Mouse (Mus musculus): ENCODE results near the gene Rem2. TPM values are rescaled to one million over a fixed set of nuclear protein-coding genes. Genes with fewer than 3 reads are reported as not detected.

The Rem2 gene
- total RNA-seq (2012; rRNA removed) (28.6 and 38.8 TPM in 2 replicates), polyA plus RNA-seq (2012; ENCODE audit: insufficient read depth in 1 of 2, insufficient read length in 2 of 2, low read depth in 1 of 2, low replicate concordance in 2 of 2, missing spikeins in 1 of 2) (1 to 10 TPM in 1 of 2 experiments, not detected in 1; 4.8 TPM)

- DNase-seq (ENCODE audit: low read depth, low spot score) = no peak
- Histone ChIP-seq H3K9me3 (replicated peaks; ENCODE audit: insufficient read depth, low read length) (no peaks in the 10 kb centered on the region), H3K4me1 (ENCODE audit: control insufficient read depth in 1 of 2, insufficient read depth in 2 of 2, low read length in 2 of 2) (peaks cover 19 to 29% of the 10 kb centered on the region in 2 experiments), H3K36me3 (ENCODE audit: control insufficient read depth in 1 of 2, insufficient read depth in 2 of 2, low read length in 2 of 2) (peaks cover 0 to 22% of the 10 kb centered on the region in 2 experiments; a peak in 2 of 4 replicates), H3K4me3 (ENCODE audit: control insufficient read depth in 1 of 2, insufficient read depth in 1 of 2, low read depth in 2 of 2, low read length in 2 of 2) (no peak within 1 kb of the TSS), H3K27me3 (ENCODE audit: control insufficient read depth in 1 of 2, insufficient read depth in 2 of 2, low read length in 2 of 2) (no peaks in the 10 kb centered on the region), H3K9ac (ENCODE audit: control insufficient read depth, low read depth, low read length, poor library complexity, severe bottlenecking) (peak within 1 kb of the TSS; percentile 49; the same call in 1 of the 2 replicates), H3K27ac (ENCODE audit: control insufficient read depth, low read depth, low read length) (peak within 1 kb of the TSS; percentile 80), H3K79me2 (ENCODE audit: control insufficient read depth, insufficient read depth, low read length, poor library complexity) (no peaks in the 10 kb centered on the region)
- TF ChIP-seq GABPA (IDR thresholded peaks at IDR 0.05; ENCODE audit: low read depth, low read length) (no peak), RAD21 (IDR thresholded peaks at IDR 0.05; ENCODE audit: low read depth, low read length) (no peak), MEF2A (IDR thresholded peaks at IDR 0.05; ENCODE audit: extremely low read depth, insufficient replicate concordance, low read depth, low read length, poor library complexity, severe bottlenecking) (no peak), NELFE (IDR thresholded peaks at IDR 0.05; ENCODE audit: low read depth, low read length) (no peak), KAT2A (conservative IDR thresholded peaks at IDR 0.05; ENCODE audit: low read depth, low read length) (no peak), MAX (IDR thresholded peaks at IDR 0.05; ENCODE audit: low read length) (no peak), MYB (IDR thresholded peaks at IDR 0.05; ENCODE audit: low read depth, low read length) (no peak), BHLHE40 (IDR thresholded peaks at IDR 0.05; ENCODE audit: borderline replicate concordance, low read depth, low read length) (no peak), TAL1 (IDR thresholded peaks at IDR 0.05; ENCODE audit: low read length) (no peak), POLR2A (IDR thresholded peaks at IDR 0.05; ENCODE audit: control insufficient read depth in 1 of 2, insufficient read depth in 1 of 2, low read depth in 1 of 2, low read length in 2 of 2, poor library complexity in 1 of 2) (no peak), CTCF (IDR thresholded peaks at IDR 0.05 in 2 of 3, conservative IDR thresholded peaks at IDR 0.05 in 1 of 3; ENCODE audit: control insufficient read depth in 1 of 3, insufficient read depth in 1 of 3, low read depth in 2 of 3, low read length in 3 of 3, poor library complexity in 1 of 3, severe bottlenecking in 1 of 3) (no peak), USF2 (IDR thresholded peaks at IDR 0.05; ENCODE audit: borderline replicate concordance in 1 of 2, insufficient read depth in 1 of 2, low read depth in 1 of 2, low read length in 2 of 2) (no peak), SMC3 (IDR thresholded peaks at IDR 0.05; ENCODE audit: low read depth, low read length) (no peak)
Measured at GRCm38 (mm10) chr14:54475941-54476844, at the start of gene Rem2. Gene Rem2, plus strand, starts transcription at chr14:54476100.

- H3K4me1 ChIP-seq (ENCODE audit: control insufficient read depth in 1 of 2, insufficient read depth in 2 of 2, low read length in 2 of 2) = peaks cover 5 to 42% of the 10 kb centered on the region in 2 experiments; a peak in 3 of 4 replicates
- peak; percentile 98 for DNase-seq (ENCODE audit: low read depth, low spot score)
- TF ChIP-seq HCFC1 (IDR thresholded peaks at IDR 0.05; ENCODE audit: low read depth, low read length) = peak; percentile 83
- TF ChIP-seq RCOR1 (IDR thresholded peaks at IDR 0.05; ENCODE audit: low read depth, low read length) = peak; percentile 44
- peak; percentile 82 for TF ChIP-seq GATA1 (IDR thresholded peaks at IDR 0.05; ENCODE audit: low read depth, low read length)
- peak; percentile 2; the same call in 1 of the 2 replicates for TF ChIP-seq ZNF384 (IDR thresholded peaks at IDR 0.05; ENCODE audit: low read depth, low read length)
- TF ChIP-seq KAT2A (conservative IDR thresholded peaks at IDR 0.05; ENCODE audit: low read depth, low read length) = peak; percentile 56; the same call in 1 of the 2 replicates
- TF ChIP-seq NRF1 (IDR thresholded peaks at IDR 0.05; ENCODE audit: insufficient read depth, low read depth, low read length, poor library complexity, severe bottlenecking) = no peak
- TF ChIP-seq ZKSCAN1 (IDR thresholded peaks at IDR 0.05; ENCODE audit: low read depth, low read length) = no peak
- TF ChIP-seq MEF2A (IDR thresholded peaks at IDR 0.05; ENCODE audit: extremely low read depth, insufficient replicate concordance, low read depth, low read length, poor library complexity, severe bottlenecking) = no peak
- TF ChIP-seq USF2 (IDR thresholded peaks at IDR 0.05; ENCODE audit: borderline replicate concordance in 1 of 2, insufficient read depth in 1 of 2, low read depth in 1 of 2, low read length in 2 of 2) = no peak
- TF ChIP-seq CHD1 (IDR thresholded peaks at IDR 0.05; ENCODE audit: low read depth, low read length) = no peak; the same call in 1 of the 2 replicates
- TF ChIP-seq ZC3H11A (IDR thresholded peaks at IDR 0.05; ENCODE audit: low read depth, low read length) = peak; percentile 26; the same call in 1 of the 2 replicates
- peak; percentile 7 to 85; a peak in 3 of 4 replicates for TF ChIP-seq EP300 (IDR thresholded peaks at IDR 0.05; ENCODE audit: low read depth in 1 of 2, low read length in 2 of 2)
- peak; percentile 58 for TF ChIP-seq TAL1 (IDR thresholded peaks at IDR 0.05; ENCODE audit: low read length)
- TF ChIP-seq RAD21 (IDR thresholded peaks at IDR 0.05; ENCODE audit: low read depth, low read length) = no peak
- peak; percentile 80 for TF ChIP-seq ZMIZ1 (IDR thresholded peaks at IDR 0.05; ENCODE audit: low read depth, low read length)
- peak; percentile 94 for TF ChIP-seq MAX (IDR thresholded peaks at IDR 0.05; ENCODE audit: low read length)
- TF ChIP-seq CTCF (IDR thresholded peaks at IDR 0.05 in 2 of 3, conservative IDR thresholded peaks at IDR 0.05 in 1 of 3; ENCODE audit: control insufficient read depth in 1 of 3, insufficient read depth in 1 of 3, low read depth in 2 of 3, low read length in 3 of 3, poor library complexity in 1 of 3, severe bottlenecking in 1 of 3) = no peak
- TF ChIP-seq MAZ (IDR thresholded peaks at IDR 0.05; ENCODE audit: low read depth, low read length) = no peak
Measured at GRCm38 (mm10) chr14:54426689-54427398, 49.1 kb upstream of the Rem2 start, which contains the start of gene Mrpl52. Gene Mrpl52, plus strand, starts transcription at chr14:54426909.

More at GRCm38 (mm10) chr14:54426689-54427398, 49.1 kb upstream of the Rem2 start, which contains the start of gene Mrpl52:
- H3K9me3 ChIP-seq (replicated peaks; ENCODE audit: insufficient read depth, low read length) = no peaks in the 10 kb centered on the region
- no peaks in the 10 kb centered on the region for H3K27me3 ChIP-seq (ENCODE audit: control insufficient read depth in 1 of 2, insufficient read depth in 2 of 2, low read length in 2 of 2)
- H3K79me2 ChIP-seq (ENCODE audit: control insufficient read depth, insufficient read depth, low read length, poor library complexity) = peaks cover 32% of the 10 kb centered on the region
- peak within 1 kb of the TSS; percentile 100 for H3K27ac ChIP-seq (ENCODE audit: control insufficient read depth, low read depth, low read length)
- H3K36me3 ChIP-seq (ENCODE audit: control insufficient read depth in 1 of 2, insufficient read depth in 2 of 2, low read length in 2 of 2) = peaks cover 0 to 44% of the 10 kb centered on the region in 2 experiments; a peak in 2 of 4 replicates
- peak within 1 kb of the TSS; percentile 67 to 92 for H3K4me3 ChIP-seq (ENCODE audit: control insufficient read depth in 1 of 2, insufficient read depth in 1 of 2, low read depth in 2 of 2, low read length in 2 of 2)
- peak within 1 kb of the TSS; percentile 94 for H3K9ac ChIP-seq (ENCODE audit: control insufficient read depth, low read depth, low read length, poor library complexity, severe bottlenecking)

Measured in MEL (cell line).